Mouse (Mus musculus): ENCODE data around the gene Gm45713.

DNA sequence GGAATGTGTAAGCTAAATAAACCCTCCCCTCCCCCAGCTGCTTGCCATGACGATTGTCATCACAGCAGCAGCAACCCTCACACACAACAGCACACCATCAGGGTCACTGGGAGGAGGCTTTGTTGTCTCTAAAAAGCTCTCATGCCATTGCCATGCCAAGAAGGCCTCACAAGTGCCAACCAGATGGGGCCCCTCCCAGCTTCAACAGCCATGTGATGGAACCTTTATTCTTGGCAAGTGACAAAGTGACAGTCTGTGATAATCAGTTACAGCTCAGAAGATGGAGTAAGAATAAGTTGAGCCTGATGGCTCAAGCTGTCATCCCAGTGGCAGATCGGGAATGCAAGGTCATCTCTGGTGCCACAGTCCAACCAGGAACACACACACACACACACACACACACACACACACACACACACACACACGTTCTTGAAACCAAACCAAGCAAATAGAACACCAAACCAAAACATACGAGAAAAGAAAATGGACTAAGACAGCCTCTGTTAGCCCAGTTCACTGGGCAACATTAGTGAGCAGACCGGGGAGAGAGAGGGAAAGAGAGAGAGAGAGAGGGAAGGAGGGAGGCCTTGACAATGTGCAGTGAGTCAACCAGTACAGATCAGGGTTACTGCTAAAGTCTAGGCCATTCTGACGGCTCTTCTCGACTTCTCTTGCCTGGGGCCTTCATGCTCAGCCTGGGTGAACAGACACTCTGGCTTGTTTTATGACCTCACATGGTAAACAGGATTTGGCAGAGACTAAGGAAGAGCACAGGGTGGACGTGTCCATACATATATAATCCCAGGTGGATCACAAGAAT is 4.1 kb upstream of the Gm45713 start:
- no peak for TF ChIP-seq CHD2 (IDR thresholded peaks at IDR 0.05; ENCODE audit: low read depth, low read length)
- TF ChIP-seq MAFK (IDR thresholded peaks at IDR 0.05; ENCODE audit: insufficient read depth, low read depth, low read length): no peak
- TF ChIP-seq ZNF384 (IDR thresholded peaks at IDR 0.05; ENCODE audit: low read depth, low read length): no peak

Measured in ES-E14 (cell line).